Mouse (Mus musculus) G1E (cell line): Measurements from ENCODE around the gene Nif3l1. TPM values are rescaled to one million over a fixed set of nuclear protein-coding genes. Genes with fewer than 3 reads are reported as not detected.

ENCODE experiments used
- ATAC-seq: 2 replicates; pipeline ENCODE4 v1.8.0; 2016; ENCODE audit warnings: mild to moderate bottlenecking; ENCODE audit not compliant: insufficient number of reproducible peaks, poor library complexity, low FRiP score, severe bottlenecking; ENCODE audit errors: extremely low read depth
- DNase-seq: peaks from one replicate; pipeline ENCODE4 v3.0.0; 2012; ENCODE audit warnings: low spot score
- H3K27me3 ChIP-seq: 2 replicates; pipeline ENCODE4 v1.6.1; 2012; ENCODE audit warnings: mild to moderate bottlenecking, low read length, inconsistent platforms; ENCODE audit not compliant: insufficient read depth
- H3K36me3 ChIP-seq: replicated peaks from 2 replicates; pipeline ENCODE3; 2012; ENCODE audit warnings: mild to moderate bottlenecking, inconsistent platforms
- H3K4me1 ChIP-seq: 2 replicates; pipeline ENCODE4 v1.6.1; 2012; ENCODE audit warnings: low read depth, low read length, inconsistent platforms, mixed read lengths; ENCODE audit not compliant: insufficient read depth
- H3K4me3 ChIP-seq: 2 replicates; pipeline ENCODE4 v1.5.1; 2012; ENCODE audit warnings: low read depth, mild to moderate bottlenecking, inconsistent platforms, low read length, moderate library complexity, mixed read lengths
- H3K9me3 ChIP-seq: replicated peaks from 2 replicates; pipeline ENCODE4 v1.6.1; 2012; ENCODE audit warnings: inconsistent platforms
- CTCF ChIP-seq: IDR thresholded peaks from 2 replicates; pipeline ENCODE4 v1.5.1; 2012; ENCODE audit warnings: low read depth, low read length, inconsistent platforms, mixed read lengths
- GATA1 ChIP-seq: IDR thresholded peaks from 2 replicates; pipeline ENCODE4 v1.6.1; 2012; ENCODE audit warnings: borderline replicate concordance, low read length, inconsistent platforms, mixed read lengths
- GATA2 ChIP-seq: IDR thresholded peaks from 2 replicates; pipeline ENCODE4 v1.6.1; 2012; ENCODE audit warnings: low read depth, low read length, inconsistent platforms, borderline replicate concordance
- POLR2AphosphoS5 ChIP-seq: IDR thresholded peaks from 2 replicates; pipeline ENCODE4 v1.6.1; 2012; ENCODE audit warnings: low read depth, low read length, inconsistent platforms; ENCODE audit not compliant: insufficient replicate concordance
- TAL1 ChIP-seq: conservative IDR thresholded peaks from 2 replicates; pipeline ENCODE4 v1.6.1; 2012; ENCODE audit warnings: low read depth, low read length, inconsistent platforms, mixed read lengths
- polyA plus RNA-seq: library from polyadenylated mRNA; stranded (reverse); fragments of >175 nt; gene quantifications from 2 replicates; pipeline ENCODE4 v1.2.3, GENCODE M21; 2012
- total RNA-seq, 2 experiments: library from RNA; stranded (forward) in 1 of 2; stranded (reverse) in 1 of 2; fragments of 200-1000 nt in 1 of 2; fragments of >200 nt in 1 of 2; fragmentation: Nextera tagmentation in 1 of 2; gene quantifications; 2 replicates each; pipeline ENCODE4 v1.2.3; 2014 to 2017

The Nif3l1 gene
- total and polyA plus RNA-seq, 3 experiments = 10.1 to 69.5 (median 48.7) TPM

GRCm38 (mm10) chr1:58420032-58420431, 24.9 kb upstream of the Nif3l1 start:
- no peak for ATAC-seq
- TF ChIP-seq TAL1 (no peak), GATA2 (no peak), GATA1 (no peak), POLR2AphosphoS5 (no peak), CTCF (no peak)
- Histone ChIP-seq H3K4me3 (no peak overlapping the region), H3K36me3 (peaks cover 68% of the 10 kb centered on the region), H3K9me3 (no peaks in the 10 kb centered on the region), H3K4me1 (peaks cover 53% of the 10 kb centered on the region), H3K27me3 (no peaks in the 10 kb centered on the region)
- no peak for DNase-seq

DNA sequence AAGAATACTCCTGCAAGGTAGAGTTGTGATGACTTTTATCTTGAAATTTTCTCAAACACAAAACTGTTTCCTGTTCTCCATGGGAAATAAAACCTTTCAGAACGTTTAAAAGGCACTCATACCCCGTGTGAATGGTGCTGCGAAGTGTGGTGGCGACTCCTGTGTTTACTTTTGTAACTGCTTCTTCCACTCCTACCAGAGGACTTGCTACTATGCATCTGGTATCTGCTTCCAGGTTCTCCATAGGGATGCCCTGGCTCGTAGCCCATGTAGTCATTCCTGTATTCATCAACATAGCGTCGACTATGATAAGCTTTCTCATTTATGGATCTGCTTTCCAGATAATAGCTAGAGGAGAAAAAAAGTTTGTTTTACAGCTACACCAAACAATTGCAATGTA, 24.0 kb upstream of the Nif3l1 start:
- ATAC-seq = no peak
- peaks cover 53% of the 10 kb centered on the region for H3K4me1 ChIP-seq
- peaks cover 62% of the 10 kb centered on the region for H3K36me3 ChIP-seq
- TF ChIP-seq CTCF (no peak), TAL1 (no peak), GATA2 (no peak), POLR2AphosphoS5 (no peak)
- DNase-seq = no peak
- H3K9me3 ChIP-seq = no peaks in the 10 kb centered on the region
- H3K27me3 ChIP-seq = no peaks in the 10 kb centered on the region
- no peak overlapping the region; the same call in 1 of the 2 replicates for H3K4me3 ChIP-seq

DNA sequence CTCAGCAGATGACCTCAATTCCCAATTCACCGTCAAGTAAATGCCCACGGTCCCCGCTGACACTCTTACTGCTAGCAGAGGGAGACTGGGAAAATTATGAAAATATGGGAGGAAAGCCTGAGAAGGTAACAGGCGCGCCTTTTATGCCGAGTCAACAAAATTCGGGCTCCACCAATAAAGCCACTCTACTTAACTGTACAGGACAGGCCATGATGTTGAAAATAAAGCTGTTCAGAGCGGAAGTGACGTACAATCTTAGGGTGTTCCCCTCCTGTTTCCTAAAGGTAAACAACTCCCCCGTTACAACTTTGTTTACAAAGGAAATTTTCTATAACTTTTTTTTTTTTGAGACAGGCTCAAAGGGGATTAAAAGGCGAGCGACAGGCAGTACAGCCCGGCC, 22.1 kb upstream of the Nif3l1 start:
- TF ChIP-seq TAL1 = no peak
- no peak for TF ChIP-seq CTCF
- no peak for TF ChIP-seq GATA1
- TF ChIP-seq POLR2AphosphoS5 = no peak
- TF ChIP-seq GATA2 = no peak
- peaks cover 50% of the 10 kb centered on the region for H3K36me3 ChIP-seq
- peak; percentile 61 for ATAC-seq

DNA sequence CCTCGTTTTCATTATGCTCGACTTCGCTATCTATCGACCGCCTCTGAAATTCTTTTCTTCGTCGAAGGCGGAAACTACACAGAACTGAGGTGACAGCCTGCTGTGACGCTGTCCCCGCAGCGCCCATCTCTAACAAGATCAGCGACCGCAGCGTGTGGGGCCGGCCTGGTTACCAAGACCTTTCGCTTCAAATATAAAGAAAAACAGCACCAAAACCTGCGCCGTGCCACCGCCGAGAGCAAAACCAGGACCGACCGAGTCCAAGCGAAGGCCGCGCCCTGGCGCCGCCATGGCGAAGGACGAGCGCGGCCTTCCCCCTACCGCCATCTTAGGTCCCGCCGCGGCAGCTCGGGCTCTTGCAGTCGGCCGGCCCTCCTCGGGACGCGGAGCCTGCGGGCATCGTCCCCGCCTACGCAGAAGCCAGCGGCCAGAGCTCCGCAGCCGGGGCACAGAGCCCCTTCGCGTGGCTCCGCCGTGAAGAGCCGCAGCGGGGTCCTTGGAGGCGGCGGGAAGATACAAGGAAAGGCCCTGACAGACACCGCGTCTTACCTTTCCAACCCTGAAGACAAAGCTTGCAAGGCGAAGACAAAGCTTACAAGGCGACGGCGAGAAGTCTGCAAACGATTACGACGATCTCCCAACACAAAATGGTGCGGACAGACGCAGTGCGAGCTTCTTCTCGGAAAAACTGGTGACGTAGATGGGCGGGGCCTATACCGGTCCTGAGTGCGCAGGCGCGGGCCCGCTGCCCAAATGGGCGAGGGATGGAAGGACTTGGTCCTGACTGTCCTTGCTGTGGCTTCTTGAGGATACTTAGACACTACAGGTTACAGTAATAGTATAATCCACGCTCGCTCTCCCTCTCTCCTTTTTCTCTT, 21.3 kb upstream of the Nif3l1 start, which contains the start of gene Clk1:
TSS of gene Clk1 (minus strand) at position 696 of the 878 bp plus-strand sequence.
- peaks cover 47% of the 10 kb centered on the region for H3K36me3 ChIP-seq
- ATAC-seq = peak; percentile 71
- H3K27me3 ChIP-seq = no peaks in the 10 kb centered on the region
- peak within 1 kb of the TSS; percentile 89 for H3K4me3 ChIP-seq
- H3K4me1 ChIP-seq = peaks cover 31% of the 10 kb centered on the region
- peak; percentile 95 for DNase-seq
- TF ChIP-seq TAL1 (no peak), POLR2AphosphoS5 (peak; percentile 95), GATA1 (no peak)
- no peaks in the 10 kb centered on the region for H3K9me3 ChIP-seq

More for the DNA sequence above, 22.1 kb upstream of the Nif3l1 start:
- H3K9me3 ChIP-seq = no peaks in the 10 kb centered on the region
- H3K4me1 ChIP-seq = peaks cover 37% of the 10 kb centered on the region
- H3K27me3 ChIP-seq = no peaks in the 10 kb centered on the region
- DNase-seq = peak; percentile 84
- H3K4me3 ChIP-seq = peak overlapping the region; percentile 89

GRCm38 (mm10) chr1:58424551-58424950, 20.4 kb upstream of the Nif3l1 start:
- no peak for DNase-seq
- H3K9me3 ChIP-seq = no peaks in the 10 kb centered on the region
- TF ChIP-seq CTCF (no peak), GATA2 (no peak), TAL1 (no peak), POLR2AphosphoS5 (no peak), GATA1 (no peak)
- ATAC-seq = no peak
- peaks cover 25% of the 10 kb centered on the region for H3K4me1 ChIP-seq
- peaks cover 47% of the 10 kb centered on the region for H3K36me3 ChIP-seq
- no peaks in the 10 kb centered on the region for H3K27me3 ChIP-seq
- H3K4me3 ChIP-seq = no peak overlapping the region

- peaks cover 33% of the 10 kb centered on the region for H3K4me1 ChIP-seq
- H3K4me3 ChIP-seq = peak overlapping the region; percentile 76
- TF ChIP-seq TAL1 (no peak), GATA2 (no peak), POLR2AphosphoS5 (no peak), CTCF (no peak), GATA1 (no peak)
- H3K36me3 ChIP-seq = peaks cover 61% of the 10 kb centered on the region
- no peaks in the 10 kb centered on the region for H3K9me3 ChIP-seq
- H3K27me3 ChIP-seq = peaks cover 6% of the 10 kb centered on the region; the same call in 1 of the 2 replicates
- DNase-seq = peak; percentile 23
- ATAC-seq = no peak
These were observed 260 bp upstream of the Nif3l1 start for GRCm38 (mm10) chr1:58444691-58445090.
